8 mouse cellular contexts compared by ENCODE assay signal in the genomic region with DNA sequence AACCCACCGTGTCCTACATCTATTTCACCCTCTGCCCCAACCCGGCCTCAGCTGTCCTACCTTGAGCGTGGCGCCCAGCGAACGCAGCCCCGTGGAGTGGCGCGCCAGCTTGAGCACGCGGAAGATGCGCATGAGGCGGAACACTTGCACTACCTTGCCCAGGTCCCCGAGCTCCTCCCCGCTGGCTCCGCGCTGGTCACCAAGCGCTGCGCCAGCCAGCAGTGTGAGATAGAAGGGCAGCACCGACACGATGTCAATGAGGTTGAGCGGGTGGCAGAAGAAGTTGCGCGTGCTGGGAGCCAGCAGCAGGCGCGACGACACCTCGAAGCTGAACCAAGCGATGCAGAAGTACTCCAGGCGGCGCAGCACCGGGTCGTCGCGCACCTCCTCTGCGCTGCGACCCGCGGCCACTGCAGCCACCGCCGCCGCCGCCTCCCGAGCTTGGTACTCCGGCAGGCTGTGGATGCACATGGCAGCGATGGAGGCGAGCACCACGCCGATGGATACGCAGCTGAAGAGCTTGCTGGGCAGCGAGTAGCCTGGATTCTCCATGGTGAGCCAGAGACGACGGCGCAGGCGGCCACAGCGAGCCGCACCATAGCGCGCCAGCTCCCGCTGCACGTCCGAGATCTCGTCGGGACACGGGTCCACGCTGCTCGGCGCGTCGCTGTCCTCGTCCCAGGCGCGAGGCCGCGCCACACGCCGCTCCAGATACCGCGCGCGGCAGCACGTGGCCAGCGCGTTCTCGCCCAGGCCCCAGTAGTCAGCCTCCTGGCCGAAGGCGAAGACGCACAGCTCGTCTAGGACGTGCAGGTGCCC. TPM values are rescaled to one million over a fixed set of nuclear protein-coding genes. Genes with fewer than 3 reads are reported as not detected.
DNase-seq lines count a peak whose midpoint lies in the region; ATAC-seq lines count a peak whose summit lies in the region.
"Had no signal": no experiment of that assay in that cellular context is flagged by ENCODE, and none has a peak within 500 bp of the region (broad histone marks: within the 10 kb centered on the region; RNA-seq: fewer than 3 reads in every experiment).

No protein-coding gene starts in this region.

- ATAC-seq in lung, embryonic 15.5 days (ENCODE audit: borderline replicate concordance, extremely low read depth, low FRiP score, low TSS enrichment), result peak; percentile 34; the same call in 1 of the 2 replicates
- ATAC-seq in embryonic facial prominence, embryonic 15.5 days (ENCODE audit: insufficient number of reproducible peaks, low FRiP score, low TSS enrichment, low read depth), result peak; percentile 49; the same call in 1 of the 2 replicates
- no peak for ATAC-seq in limb, embryonic 11.5 days (ENCODE audit: insufficient number of reproducible peaks, low FRiP score, low TSS enrichment, low read depth)
- ATAC-seq in stomach, embryonic 15.5 days (ENCODE audit: insufficient read depth, low FRiP score, low read depth), result no peak
- ATAC-seq in erythroid progenitor cell, adult 5-6 weeks (replicated peaks; ENCODE audit: low FRiP score, poor library complexity, severe bottlenecking), result no peak

- H3K4me1 ChIP-seq in lung, embryonic 15.5 days, result peaks cover 19% of the 10 kb centered on the region
- H3K4me1 ChIP-seq in embryonic facial prominence, embryonic 15.5 days, result peaks cover 28% of the 10 kb centered on the region
- peaks cover 14% of the 10 kb centered on the region for H3K4me1 ChIP-seq in limb, embryonic 11.5 days (ENCODE audit: control insufficient read depth, insufficient read depth, low read length)
- peaks cover 17% of the 10 kb centered on the region for H3K4me1 ChIP-seq in stomach, embryonic 15.5 days

- no peaks in the 10 kb centered on the region for H3K36me3 ChIP-seq in lung, embryonic 15.5 days
- no peaks in the 10 kb centered on the region for H3K36me3 ChIP-seq in embryonic facial prominence, embryonic 15.5 days
- no peaks in the 10 kb centered on the region for H3K36me3 ChIP-seq in limb, embryonic 11.5 days (ENCODE audit: control insufficient read depth, insufficient read depth, low read length)
- no peaks in the 10 kb centered on the region for H3K36me3 ChIP-seq in stomach, embryonic 15.5 days

- H3K9ac ChIP-seq in lung, embryonic 15.5 days, result no peak overlapping the region
- H3K9ac ChIP-seq in embryonic facial prominence, embryonic 15.5 days, result no peak overlapping the region
- peak overlapping the region; percentile 47; the same call in 1 of the 2 replicates for H3K9ac ChIP-seq in limb, embryonic 11.5 days (ENCODE audit: low read length)
- no peak overlapping the region for H3K9ac ChIP-seq in stomach, embryonic 15.5 days

- H3K27ac ChIP-seq in lung, embryonic 15.5 days, result no peak overlapping the region
- no peak overlapping the region for H3K27ac ChIP-seq in embryonic facial prominence, embryonic 15.5 days (replicated peaks)
- no peak overlapping the region for H3K27ac ChIP-seq in limb, embryonic 11.5 days (replicated peaks; ENCODE audit: low read depth, low read length)
- no peak overlapping the region for H3K27ac ChIP-seq in stomach, embryonic 15.5 days

- DNase-seq in lung, postnatal 14 days, result no peak
- peak; percentile 50 for DNase-seq in limb, embryonic 11.5 days (ENCODE audit: low spot score)
- no peak for DNase-seq in thymus, postnatal 14 days
- DNase-seq: cerebellum, adult 11 months had no signal

- peaks cover 75% of the 10 kb centered on the region for H3K27me3 ChIP-seq in lung, embryonic 15.5 days
- H3K27me3 ChIP-seq in embryonic facial prominence, embryonic 15.5 days, result peaks cover 72% of the 10 kb centered on the region
- H3K27me3 ChIP-seq in limb, embryonic 11.5 days (ENCODE audit: control insufficient read depth, insufficient read depth, low read length), result peaks cover 61% of the 10 kb centered on the region
- peaks cover 62% of the 10 kb centered on the region for H3K27me3 ChIP-seq in stomach, embryonic 15.5 days (replicated peaks)

- H3K4me3 ChIP-seq in lung, embryonic 15.5 days, result peak overlapping the region; percentile 29
- H3K4me3 ChIP-seq in embryonic facial prominence, embryonic 15.5 days (replicated peaks), result peak overlapping the region; percentile 40
- H3K4me3 ChIP-seq in limb, embryonic 11.5 days (ENCODE audit: low read depth, low read length), result peak overlapping the region; percentile 24
- H3K4me3 ChIP-seq in stomach, embryonic 15.5 days (replicated peaks), result peak overlapping the region; percentile 36

- no peaks in the 10 kb centered on the region for H3K9me3 ChIP-seq in lung, embryonic 15.5 days
- no peaks in the 10 kb centered on the region for H3K9me3 ChIP-seq in embryonic facial prominence, embryonic 15.5 days (replicated peaks)
- no peaks in the 10 kb centered on the region; the same call in 1 of the 2 replicates for H3K9me3 ChIP-seq in limb, embryonic 11.5 days (ENCODE audit: control insufficient read depth, low read length)
- no peaks in the 10 kb centered on the region for H3K9me3 ChIP-seq in stomach, embryonic 15.5 days

- H3K4me2 ChIP-seq in lung, embryonic 15.5 days, result peak overlapping the region; percentile 60
- H3K4me2 ChIP-seq in embryonic facial prominence, embryonic 15.5 days (replicated peaks), result peak overlapping the region; percentile 62
- peak overlapping the region; percentile 45 for H3K4me2 ChIP-seq in limb, embryonic 11.5 days (ENCODE audit: low read depth, severe bottlenecking)
- H3K4me2 ChIP-seq in stomach, embryonic 15.5 days, result peak overlapping the region; percentile 73

- 10% methylated on average over 90 of the region's 90 CpGs for WGBS in lung, embryonic 15.5 days
- 13% methylated on average over 90 of the region's 90 CpGs for WGBS in embryonic facial prominence, embryonic 15.5 days
- WGBS in limb, embryonic 11.5 days, result 12% methylated on average over 90 of the region's 90 CpGs
- WGBS in stomach, embryonic 15.5 days, result 12% methylated on average over 90 of the region's 90 CpGs

RNA-seq across cellular contexts. Expression of a gene that starts 3.0 kb away (rescaled TPM):
- not detected in 2 replicates for polyA plus RNA-seq in lung, embryonic 15.5 days (2015; fragmentation: Nextera tagmentation; extraction: Ambion mirVana)
- 0.49 and 0.96 TPM in 2 replicates for polyA plus RNA-seq in embryonic facial prominence, embryonic 15.5 days (2015; fragmentation: Nextera tagmentation; extraction: Ambion mirVana)
- polyA plus RNA-seq in limb, embryonic 11.5 days (2014; fragmentation: Nextera tagmentation; extraction: Ambion mirVana), result 0.40 and 0.43 TPM in 2 replicates
- 0.14 and 0.28 TPM in 2 replicates for polyA plus RNA-seq in stomach, embryonic 15.5 days (2015; fragmentation: Nextera tagmentation; extraction: Ambion mirVana)
- not detected in 2 replicates for total RNA-seq in erythroid progenitor cell, adult 5-6 weeks (2015; ENCODE audit: low replicate concordance)
- not detected in 2 replicates for total RNA-seq in erythroid progenitor cell, adult 5-6 weeks (2017; ENCODE audit: low replicate concordance)

RNA-seq across cellular contexts. Expression of a gene that starts 14.6 kb away (rescaled TPM):
- polyA plus RNA-seq in lung, embryonic 15.5 days (2015; fragmentation: Nextera tagmentation; extraction: Ambion mirVana), result not detected in 2 replicates
- polyA plus RNA-seq in embryonic facial prominence, embryonic 15.5 days (2015; fragmentation: Nextera tagmentation; extraction: Ambion mirVana), result 6.1 and 6.6 TPM in 2 replicates
- polyA plus RNA-seq in limb, embryonic 11.5 days (2014; fragmentation: Nextera tagmentation; extraction: Ambion mirVana), result not detected in 2 replicates
- 0.70 and 2.6 TPM in 2 replicates for polyA plus RNA-seq in stomach, embryonic 15.5 days (2015; fragmentation: Nextera tagmentation; extraction: Ambion mirVana)
- not detected in 2 replicates for total RNA-seq in erythroid progenitor cell, adult 5-6 weeks (2015; ENCODE audit: low replicate concordance)
- total RNA-seq in erythroid progenitor cell, adult 5-6 weeks (2017; ENCODE audit: low replicate concordance), result not detected in 2 replicates

RNA-seq across cellular contexts. Expression of a gene that starts 22.4 kb away (rescaled TPM):
- polyA plus RNA-seq in lung, embryonic 15.5 days (2015; fragmentation: Nextera tagmentation; extraction: Ambion mirVana), result not detected in 2 replicates
- 0.22 TPM in 1 of 2 replicates, not detected in the other for polyA plus RNA-seq in embryonic facial prominence, embryonic 15.5 days (2015; fragmentation: Nextera tagmentation; extraction: Ambion mirVana)
- polyA plus RNA-seq in limb, embryonic 11.5 days (2014; fragmentation: Nextera tagmentation; extraction: Ambion mirVana), result not detected in 2 replicates
- polyA plus RNA-seq in stomach, embryonic 15.5 days (2015; fragmentation: Nextera tagmentation; extraction: Ambion mirVana), result not detected in 2 replicates
- total RNA-seq in erythroid progenitor cell, adult 5-6 weeks (2015; ENCODE audit: low replicate concordance), result not detected in 2 replicates
- total RNA-seq in erythroid progenitor cell, adult 5-6 weeks (2017; ENCODE audit: low replicate concordance), result not detected in 2 replicates

RNA-seq across cellular contexts. Expression of a gene that starts 32.0 kb away (rescaled TPM):
- not detected in 2 replicates for polyA plus RNA-seq in lung, embryonic 15.5 days (2015; fragmentation: Nextera tagmentation; extraction: Ambion mirVana)
- not detected in 2 replicates for polyA plus RNA-seq in embryonic facial prominence, embryonic 15.5 days (2015; fragmentation: Nextera tagmentation; extraction: Ambion mirVana)
- polyA plus RNA-seq in limb, embryonic 11.5 days (2014; fragmentation: Nextera tagmentation; extraction: Ambion mirVana), result not detected in 2 replicates
- not detected in 2 replicates for polyA plus RNA-seq in stomach, embryonic 15.5 days (2015; fragmentation: Nextera tagmentation; extraction: Ambion mirVana)
- not detected in 2 replicates for total RNA-seq in erythroid progenitor cell, adult 5-6 weeks (2015; ENCODE audit: low replicate concordance)
- total RNA-seq in erythroid progenitor cell, adult 5-6 weeks (2017; ENCODE audit: low replicate concordance), result not detected in 2 replicates

RNA-seq across cellular contexts. Expression of a gene that starts 53.5 kb away (rescaled TPM):
- 0.45 TPM in 1 of 2 replicates, not detected in the other for polyA plus RNA-seq in lung, embryonic 15.5 days (2015; fragmentation: Nextera tagmentation; extraction: Ambion mirVana)
- not detected in 2 replicates for polyA plus RNA-seq in embryonic facial prominence, embryonic 15.5 days (2015; fragmentation: Nextera tagmentation; extraction: Ambion mirVana)
- not detected in 2 replicates for polyA plus RNA-seq in limb, embryonic 11.5 days (2014; fragmentation: Nextera tagmentation; extraction: Ambion mirVana)
- polyA plus RNA-seq in stomach, embryonic 15.5 days (2015; fragmentation: Nextera tagmentation; extraction: Ambion mirVana), result 50.4 and 55.9 TPM in 2 replicates
- not detected in 2 replicates for total RNA-seq in erythroid progenitor cell, adult 5-6 weeks (2015; ENCODE audit: low replicate concordance)
- not detected in 2 replicates for total RNA-seq in erythroid progenitor cell, adult 5-6 weeks (2017; ENCODE audit: low replicate concordance)

Comparison
In these comparisons a context has a peak if more than half of its experiments do, and no peak if none do; other contexts are left out.
1. ATAC-seq: peak in lung, embryonic 15.5 days (single experiment) and embryonic facial prominence, embryonic 15.5 days (single experiment); none in limb, embryonic 11.5 days (single experiment), stomach, embryonic 15.5 days (single experiment) and erythroid progenitor cell, adult 5-6 weeks (single experiment).
2. Peak in every context shown above with its lines, with median percentiles within 50 percentile points of each other: H3K4me2 ChIP-seq and H3K4me3 ChIP-seq.